Mouse (Mus musculus): ENCODE data around the gene Erbb2. TPM values are rescaled to one million over a fixed set of nuclear protein-coding genes. Genes with fewer than 3 reads are reported as not detected.
A peak's percentile ranks its signal among the peaks of the same experiment; 100 is the strongest.

Erbb2 gene
- polyA plus RNA-seq, 1 experiment: 1.5 TPM

DNA sequence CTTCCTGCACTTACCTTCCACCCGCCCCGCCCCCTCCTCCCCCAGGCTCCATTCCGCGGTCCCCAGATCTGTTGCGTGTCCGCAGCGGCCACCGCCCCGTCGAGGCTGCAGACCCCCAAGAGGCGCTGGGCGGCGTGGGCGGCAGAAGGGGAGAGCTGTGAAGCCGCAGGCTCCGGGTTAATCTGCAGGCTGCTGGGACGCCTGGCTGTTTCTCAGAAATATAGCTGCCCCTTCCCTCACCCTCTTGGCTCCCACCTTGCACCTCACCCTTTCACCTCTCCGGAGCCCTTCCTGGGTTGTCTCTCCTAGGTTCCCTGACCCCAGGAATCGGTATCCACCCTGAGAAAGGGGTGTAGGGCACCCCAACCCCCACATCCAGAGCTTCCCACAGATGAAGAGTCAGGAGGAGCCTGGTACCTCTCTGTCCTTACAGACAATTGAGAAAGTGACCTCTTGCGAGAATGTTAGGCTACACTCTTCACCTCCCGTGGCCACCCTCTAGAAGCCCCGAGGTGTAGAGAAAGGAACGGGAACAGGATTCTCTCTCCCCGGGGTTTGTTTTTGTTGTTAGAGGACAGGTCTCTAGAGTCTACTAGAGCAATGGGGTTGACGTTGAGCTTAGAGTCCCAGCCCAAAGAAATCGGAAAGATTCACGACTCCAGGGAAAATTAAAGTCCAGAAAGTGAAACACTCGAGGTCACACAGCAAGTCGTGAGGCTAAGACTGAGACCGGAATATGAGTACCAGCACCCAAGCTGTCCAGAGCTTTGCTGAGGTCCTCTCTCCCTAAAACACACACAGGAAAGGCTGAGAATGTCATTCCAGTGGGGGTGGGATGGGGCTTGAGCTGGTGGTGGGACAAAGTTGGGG lies 46.1 kb downstream of the Erbb2 start:
- Histone ChIP-seq H3K4me3 (ENCODE audit: control insufficient read depth, low read depth, low read length) (peak overlapping the region; percentile 83), H3K27me3 (ENCODE audit: control insufficient read depth, insufficient read depth, low read length) (no peaks in the 10 kb centered on the region), H3K36me3 (ENCODE audit: control insufficient read depth, insufficient read depth, low read length) (no peaks in the 10 kb centered on the region), H3K27ac (ENCODE audit: control insufficient read depth, insufficient read depth, low read depth, low read length) (peak overlapping the region; percentile 68), H3K4me1 (ENCODE audit: control insufficient read depth, insufficient read depth, low read length) (peaks cover 20% of the 10 kb centered on the region)
- no peak for TF ChIP-seq CTCF (IDR thresholded peaks at IDR 0.05; ENCODE audit: control insufficient read depth, insufficient read depth, insufficient replicate concordance, low read depth, low read length)
- TF ChIP-seq POLR2A (IDR thresholded peaks at IDR 0.05; ENCODE audit: control insufficient read depth, low read depth, low read length): no peak

DNA sequence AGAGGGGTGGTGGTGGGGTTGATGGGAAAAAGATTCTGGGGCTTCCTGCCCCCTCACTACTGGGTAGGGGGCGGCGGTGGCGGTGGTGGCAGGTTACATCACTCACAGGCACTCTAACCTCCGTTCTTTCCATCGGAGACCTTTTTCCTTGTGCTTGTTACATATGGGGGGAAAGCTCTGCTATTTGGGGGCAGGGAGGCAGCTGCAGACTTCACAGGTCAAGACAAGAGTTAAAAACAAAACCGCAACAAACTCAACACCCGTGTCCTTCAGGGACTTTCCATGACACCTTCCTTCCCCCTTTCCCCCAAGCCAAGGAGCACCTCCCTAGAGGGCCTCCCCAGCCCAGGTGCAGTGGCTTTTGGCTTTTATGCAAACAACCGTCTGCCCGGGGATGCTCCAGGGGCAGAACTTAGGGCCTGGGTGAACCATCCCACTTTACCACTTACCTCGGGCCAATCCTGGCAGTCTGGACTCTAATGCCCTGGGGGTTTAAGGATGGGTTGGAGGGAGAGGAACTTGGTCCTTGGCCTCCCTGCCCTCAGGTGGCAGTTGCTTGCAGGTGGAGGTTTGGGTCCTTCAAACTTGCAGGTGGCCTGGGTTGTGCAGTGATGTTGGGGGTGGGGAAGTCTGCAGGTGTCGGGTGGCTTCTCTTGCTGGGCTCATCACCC lies 46.9 kb downstream of the Erbb2 start:
- Histone ChIP-seq H3K27me3 (ENCODE audit: control insufficient read depth, insufficient read depth, low read length) (no peaks in the 10 kb centered on the region), H3K27ac (ENCODE audit: control insufficient read depth, insufficient read depth, low read depth, low read length) (no peak overlapping the region), H3K36me3 (ENCODE audit: control insufficient read depth, insufficient read depth, low read length) (no peaks in the 10 kb centered on the region), H3K4me1 (ENCODE audit: control insufficient read depth, insufficient read depth, low read length) (peaks cover 20% of the 10 kb centered on the region), H3K4me3 (ENCODE audit: control insufficient read depth, low read depth, low read length) (no peak overlapping the region)
- TF ChIP-seq CTCF (IDR thresholded peaks at IDR 0.05; ENCODE audit: control insufficient read depth, insufficient read depth, insufficient replicate concordance, low read depth, low read length) (no peak), POLR2A (IDR thresholded peaks at IDR 0.05; ENCODE audit: control insufficient read depth, low read depth, low read length) (no peak)

DNA sequence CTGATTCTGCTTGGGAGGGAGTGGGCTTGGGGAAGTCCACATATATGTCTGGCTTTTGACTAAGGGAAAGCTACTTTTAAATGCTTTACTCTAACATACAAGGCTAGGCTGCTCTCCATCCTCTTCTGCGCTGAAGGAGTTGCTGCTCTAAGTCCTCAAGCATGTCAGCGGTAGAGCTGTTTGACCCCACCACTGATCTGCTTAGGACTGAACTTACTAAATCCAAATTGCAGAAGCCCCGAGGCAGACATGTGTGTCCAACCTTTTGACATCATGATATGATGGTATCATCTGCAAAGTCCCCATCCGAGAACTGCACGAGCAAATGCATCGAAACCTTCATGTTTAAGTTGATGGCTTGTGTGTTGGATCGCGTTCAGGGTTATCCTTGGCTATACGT lies 47.6 kb downstream of the Erbb2 start:
- TF ChIP-seq CTCF (IDR thresholded peaks at IDR 0.05; ENCODE audit: control insufficient read depth, insufficient read depth, insufficient replicate concordance, low read depth, low read length) (no peak), POLR2A (IDR thresholded peaks at IDR 0.05; ENCODE audit: control insufficient read depth, low read depth, low read length) (no peak)
- Histone ChIP-seq H3K27ac (ENCODE audit: control insufficient read depth, insufficient read depth, low read depth, low read length) (no peak overlapping the region), H3K4me3 (ENCODE audit: control insufficient read depth, low read depth, low read length) (no peak overlapping the region), H3K4me1 (ENCODE audit: control insufficient read depth, insufficient read depth, low read length) (peaks cover 20% of the 10 kb centered on the region), H3K36me3 (ENCODE audit: control insufficient read depth, insufficient read depth, low read length) (no peaks in the 10 kb centered on the region), H3K27me3 (ENCODE audit: control insufficient read depth, insufficient read depth, low read length) (no peaks in the 10 kb centered on the region)

DNA sequence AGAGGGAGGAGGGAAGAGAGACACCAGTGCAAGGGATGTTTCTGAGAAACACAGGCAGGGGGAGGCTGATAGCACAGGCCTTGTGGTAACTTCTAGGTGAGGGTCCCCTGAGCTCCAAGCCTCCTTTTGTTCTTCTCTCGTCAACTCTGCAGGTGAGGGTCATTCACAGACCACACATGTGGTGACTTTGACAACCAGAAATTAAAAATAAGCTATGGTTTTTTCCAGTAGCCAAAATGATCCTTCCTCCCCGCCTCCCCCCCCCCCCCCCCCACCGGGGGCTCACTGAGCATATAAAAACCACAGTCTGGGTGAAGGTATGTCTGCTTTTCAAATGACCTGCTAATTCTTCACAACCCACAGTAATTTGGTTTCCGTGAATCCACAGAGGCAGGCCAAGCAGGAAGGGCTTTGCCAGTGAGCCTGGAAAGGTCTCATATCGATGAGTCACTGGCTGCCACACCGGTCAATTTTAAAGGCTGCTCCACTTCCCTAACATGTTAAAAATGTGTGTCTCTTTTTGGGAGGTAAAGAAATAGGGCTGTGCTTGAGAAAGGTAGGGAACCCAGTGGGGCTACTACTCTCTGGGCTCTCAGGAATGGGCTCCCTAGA lies 48.9 kb downstream of the Erbb2 start:
- Histone ChIP-seq H3K4me3 (ENCODE audit: control insufficient read depth, low read depth, low read length) (no peak overlapping the region), H3K36me3 (ENCODE audit: control insufficient read depth, insufficient read depth, low read length) (no peaks in the 10 kb centered on the region), H3K27ac (ENCODE audit: control insufficient read depth, insufficient read depth, low read depth, low read length) (no peak overlapping the region), H3K4me1 (ENCODE audit: control insufficient read depth, insufficient read depth, low read length) (peaks cover 20% of the 10 kb centered on the region), H3K27me3 (ENCODE audit: control insufficient read depth, insufficient read depth, low read length) (no peaks in the 10 kb centered on the region)
- TF ChIP-seq CTCF (IDR thresholded peaks at IDR 0.05; ENCODE audit: control insufficient read depth, insufficient read depth, insufficient replicate concordance, low read depth, low read length): no peak
- no peak for TF ChIP-seq POLR2A (IDR thresholded peaks at IDR 0.05; ENCODE audit: control insufficient read depth, low read depth, low read length)

GRCm38 (mm10) chr11:98462255-98462654 lies 50.0 kb downstream of the Erbb2 start:
- Histone ChIP-seq H3K27me3 (ENCODE audit: control insufficient read depth, insufficient read depth, low read length) (no peaks in the 10 kb centered on the region), H3K4me1 (ENCODE audit: control insufficient read depth, insufficient read depth, low read length) (peaks cover 16% of the 10 kb centered on the region), H3K4me3 (ENCODE audit: control insufficient read depth, low read depth, low read length) (no peak overlapping the region), H3K36me3 (ENCODE audit: control insufficient read depth, insufficient read depth, low read length) (no peaks in the 10 kb centered on the region), H3K27ac (ENCODE audit: control insufficient read depth, insufficient read depth, low read depth, low read length) (no peak overlapping the region)
- no peak for TF ChIP-seq POLR2A (IDR thresholded peaks at IDR 0.05; ENCODE audit: control insufficient read depth, low read depth, low read length)
- no peak for TF ChIP-seq CTCF (IDR thresholded peaks at IDR 0.05; ENCODE audit: control insufficient read depth, insufficient read depth, insufficient replicate concordance, low read depth, low read length)

DNA sequence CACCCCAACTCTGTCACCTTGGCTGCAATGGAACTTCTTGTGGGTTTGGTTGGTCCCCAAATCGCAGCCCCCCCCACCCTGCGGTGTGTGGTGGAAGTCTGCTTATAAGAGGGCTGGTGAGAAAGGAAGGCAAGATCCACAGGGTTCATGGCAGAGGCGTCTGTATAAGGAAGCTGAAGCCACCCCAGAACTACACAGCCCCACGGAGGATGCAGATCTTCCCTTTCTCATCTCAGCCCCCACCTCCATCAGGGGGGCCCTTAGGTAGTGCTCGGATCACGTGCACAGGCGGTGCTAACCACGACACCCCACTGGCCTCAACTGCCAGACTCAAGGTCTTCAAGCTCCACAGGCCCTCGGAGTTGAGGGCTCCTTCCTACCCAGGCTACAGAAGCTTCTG lies 51.6 kb downstream of the Erbb2 start:
- H3K27me3 ChIP-seq (ENCODE audit: control insufficient read depth, insufficient read depth, low read length): no peaks in the 10 kb centered on the region
- TF ChIP-seq CTCF (IDR thresholded peaks at IDR 0.05; ENCODE audit: control insufficient read depth, insufficient read depth, insufficient replicate concordance, low read depth, low read length): no peak
- no peak for TF ChIP-seq POLR2A (IDR thresholded peaks at IDR 0.05; ENCODE audit: control insufficient read depth, low read depth, low read length)

GRCm38 (mm10) chr11:98464516-98464915 lies 52.2 kb downstream of the Erbb2 start:
- no peak overlapping the region for H3K4me3 ChIP-seq (ENCODE audit: control insufficient read depth, low read depth, low read length)
- H3K27ac ChIP-seq (ENCODE audit: control insufficient read depth, insufficient read depth, low read depth, low read length): no peak overlapping the region
- TF ChIP-seq POLR2A (IDR thresholded peaks at IDR 0.05; ENCODE audit: control insufficient read depth, low read depth, low read length) (no peak), CTCF (IDR thresholded peaks at IDR 0.05; ENCODE audit: control insufficient read depth, insufficient read depth, insufficient replicate concordance, low read depth, low read length) (no peak)
- no peaks in the 10 kb centered on the region for H3K27me3 ChIP-seq (ENCODE audit: control insufficient read depth, insufficient read depth, low read length)
- H3K36me3 ChIP-seq (ENCODE audit: control insufficient read depth, insufficient read depth, low read length): no peaks in the 10 kb centered on the region
- no peaks in the 10 kb centered on the region; the same call in 1 of the 2 replicates for H3K4me1 ChIP-seq (ENCODE audit: control insufficient read depth, insufficient read depth, low read length)

More for the DNA sequence above, 51.6 kb downstream of the Erbb2 start:
- Histone ChIP-seq H3K27ac (ENCODE audit: control insufficient read depth, insufficient read depth, low read depth, low read length) (no peak overlapping the region), H3K4me3 (ENCODE audit: control insufficient read depth, low read depth, low read length) (no peak overlapping the region), H3K36me3 (ENCODE audit: control insufficient read depth, insufficient read depth, low read length) (no peaks in the 10 kb centered on the region), H3K4me1 (ENCODE audit: control insufficient read depth, insufficient read depth, low read length) (peaks cover 2% of the 10 kb centered on the region)
